Mouse (Mus musculus) gastrocnemius, postnatal 4 days (tissue): Measurements from ENCODE around the gene Abca4. TPM values are rescaled to one million over a fixed set of nuclear protein-coding genes. Genes with fewer than 3 reads are reported as not detected.

Source experiments
- DNase-seq, 2 experiments: peaks; one replicate each; pipeline ENCODE4 v3.0.0; 2021 to 2022; ENCODE audit warnings: low spot score in 2 of 2, mixed read lengths in 2 of 2
- total RNA-seq, 2 experiments: library from RNA; stranded (reverse); gene quantifications; 2 replicates each; pipeline ENCODE4 v1.2.3; 2021

Abca4 gene
- total RNA-seq, 2 experiments from 2014 or later = 1.9 to 2.9 TPM

DNA sequence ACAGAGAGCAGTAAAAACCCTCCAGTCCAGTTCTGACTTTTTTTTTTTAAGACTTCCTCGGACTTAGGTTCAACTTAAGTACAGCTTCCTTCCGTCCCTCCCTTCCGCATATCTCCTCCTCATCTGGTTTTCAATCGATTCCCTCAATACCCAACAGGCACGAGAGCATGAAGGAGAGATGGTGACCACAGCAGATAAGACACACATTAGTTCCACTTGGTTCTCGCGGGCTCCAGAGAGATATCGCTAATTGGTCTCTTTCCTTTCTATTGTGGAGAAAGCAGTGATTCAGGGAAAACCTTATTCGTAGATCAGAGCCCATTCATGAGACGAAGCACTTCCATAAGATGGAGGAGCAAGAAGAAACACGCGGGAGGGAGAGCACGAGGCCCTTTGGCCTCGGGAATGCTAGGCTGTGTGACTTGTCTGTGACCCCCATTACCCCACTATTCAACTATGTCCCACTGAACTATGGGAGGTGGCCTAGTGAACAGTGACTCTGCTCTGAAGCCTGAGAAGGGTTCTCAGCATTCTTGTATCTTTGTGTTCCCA lies 63.5 kb downstream of the Abca4 start:
- DNase-seq = no peak

DNA sequence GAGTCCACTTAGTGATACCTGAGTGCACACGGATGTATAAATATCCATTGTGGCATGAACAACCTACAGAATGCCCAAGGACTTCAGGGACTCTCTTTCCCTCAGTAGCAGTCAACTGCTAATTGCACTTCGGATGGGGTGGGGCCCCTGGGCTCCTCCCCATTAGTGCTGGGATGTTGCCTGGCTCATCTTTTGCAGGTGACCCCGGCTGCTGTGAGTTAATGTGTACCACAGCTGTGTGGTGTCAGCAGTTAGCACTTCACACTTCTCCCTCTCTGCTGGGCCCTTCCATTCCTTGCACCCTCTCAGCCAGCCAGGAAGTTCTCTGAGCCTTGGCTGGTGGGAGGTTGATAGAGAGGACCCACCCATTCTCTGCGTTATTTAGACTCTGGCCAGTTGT lies 65.2 kb downstream of the Abca4 start:
- DNase-seq = no peak

DNA sequence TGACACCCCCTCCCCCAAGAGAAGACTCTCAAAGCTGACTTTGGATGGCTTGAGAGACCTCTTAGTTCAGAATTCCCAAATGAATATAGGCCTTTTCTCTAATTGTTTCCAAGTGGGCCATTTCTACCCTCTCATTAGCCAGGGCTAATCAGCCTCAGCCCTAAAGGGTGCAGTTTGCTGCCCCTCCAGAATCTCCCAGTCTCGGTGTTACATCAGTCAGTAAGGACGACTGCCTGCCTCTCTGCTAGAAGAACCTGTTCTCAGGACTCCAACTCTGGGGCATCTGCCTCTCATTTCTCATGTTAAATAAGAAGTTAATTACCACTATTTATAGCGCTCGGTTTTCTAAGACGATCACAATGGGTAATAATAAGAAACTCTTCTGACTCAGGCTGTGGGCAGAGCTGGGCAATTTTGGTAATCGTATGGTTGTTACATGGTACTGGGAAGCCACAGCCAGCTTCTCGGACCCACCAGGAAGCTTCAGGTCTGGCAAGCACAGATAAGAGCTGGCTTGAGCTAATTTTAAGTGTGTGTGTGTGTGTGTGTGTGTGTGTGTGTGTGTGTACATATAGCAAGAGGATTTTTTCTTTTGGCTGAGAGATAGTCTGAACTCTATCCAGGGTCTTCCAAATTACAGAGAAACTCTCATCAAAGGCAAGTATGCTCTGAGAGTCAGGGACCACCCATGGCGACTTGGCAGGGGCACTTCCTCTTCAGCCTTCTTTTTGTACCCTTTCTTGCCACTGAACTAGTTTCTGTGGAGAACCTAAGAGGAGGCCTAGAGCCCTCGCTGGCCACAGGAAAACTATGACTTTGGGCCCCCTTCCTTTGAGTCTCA lies 67.1 kb downstream of the Abca4 start:
- DNase-seq = no peak

DNA sequence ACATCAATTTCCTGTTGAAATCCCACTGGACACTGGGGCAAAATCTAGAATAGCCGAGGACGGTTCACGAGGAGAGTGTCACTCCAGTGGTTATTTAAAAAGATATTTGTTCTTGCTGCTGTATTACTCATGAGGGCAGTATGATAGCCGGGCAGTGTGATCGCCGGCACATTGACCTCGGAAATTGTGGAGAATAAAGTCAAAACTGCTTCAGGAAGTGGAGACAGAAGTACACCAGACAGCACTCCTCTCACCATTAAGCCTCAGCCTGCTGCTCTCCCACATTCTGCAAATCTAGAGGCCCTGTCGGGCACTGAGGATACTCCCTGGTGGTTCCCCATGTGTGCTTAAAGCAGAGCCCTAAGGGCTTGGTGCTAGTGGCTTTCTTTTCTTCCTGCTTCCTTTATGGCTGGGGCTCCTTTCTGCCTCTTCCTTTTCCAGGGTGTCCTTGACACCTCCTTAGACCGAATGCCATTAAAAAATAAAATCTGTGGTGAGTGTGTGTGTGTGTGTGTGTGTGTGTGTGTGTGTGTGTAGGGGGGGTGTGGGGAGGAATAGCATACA lies 74.5 kb downstream of the Abca4 start:
- DNase-seq = no peak

DNA sequence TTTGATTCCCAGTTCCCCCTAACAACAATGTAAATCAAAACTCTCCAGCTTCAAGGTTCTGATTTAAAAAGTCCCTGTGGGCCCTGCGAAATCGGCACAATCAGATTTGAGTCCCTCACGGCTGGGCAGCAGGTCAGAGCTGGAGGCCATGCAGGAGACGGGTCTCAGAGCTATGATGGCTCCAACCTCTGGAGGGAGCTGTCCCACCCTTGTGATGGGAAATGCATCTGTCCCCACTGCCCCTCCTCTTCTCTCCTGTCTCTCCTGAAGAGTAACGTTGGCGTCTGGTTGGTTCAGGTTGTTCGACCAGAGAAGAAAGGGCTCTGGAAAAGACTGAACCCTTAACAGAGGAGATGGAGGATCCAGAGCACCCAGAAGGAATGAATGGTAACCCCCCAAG lies 75.5 kb downstream of the Abca4 start:
- no peak for DNase-seq

DNA sequence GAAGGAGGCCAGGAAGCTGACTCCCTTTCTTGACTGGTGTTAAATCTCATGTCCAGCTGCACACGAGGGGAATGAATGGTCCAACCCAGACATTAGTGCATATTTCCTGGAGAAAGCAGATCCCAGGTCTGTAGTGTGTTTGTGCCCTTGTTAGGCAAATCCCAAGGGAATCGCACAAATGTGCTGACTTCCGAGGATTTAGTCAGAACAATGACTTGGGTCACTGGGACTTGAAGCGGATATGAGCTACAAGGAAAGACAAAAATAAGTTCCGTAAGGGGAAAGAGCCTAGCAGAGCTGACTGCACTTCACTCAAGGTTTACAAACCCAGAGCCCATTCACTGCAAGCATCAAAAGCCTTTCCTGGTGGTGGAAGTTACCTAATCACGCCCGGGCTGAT lies 76.0 kb downstream of the Abca4 start:
- no peak for DNase-seq

DNA sequence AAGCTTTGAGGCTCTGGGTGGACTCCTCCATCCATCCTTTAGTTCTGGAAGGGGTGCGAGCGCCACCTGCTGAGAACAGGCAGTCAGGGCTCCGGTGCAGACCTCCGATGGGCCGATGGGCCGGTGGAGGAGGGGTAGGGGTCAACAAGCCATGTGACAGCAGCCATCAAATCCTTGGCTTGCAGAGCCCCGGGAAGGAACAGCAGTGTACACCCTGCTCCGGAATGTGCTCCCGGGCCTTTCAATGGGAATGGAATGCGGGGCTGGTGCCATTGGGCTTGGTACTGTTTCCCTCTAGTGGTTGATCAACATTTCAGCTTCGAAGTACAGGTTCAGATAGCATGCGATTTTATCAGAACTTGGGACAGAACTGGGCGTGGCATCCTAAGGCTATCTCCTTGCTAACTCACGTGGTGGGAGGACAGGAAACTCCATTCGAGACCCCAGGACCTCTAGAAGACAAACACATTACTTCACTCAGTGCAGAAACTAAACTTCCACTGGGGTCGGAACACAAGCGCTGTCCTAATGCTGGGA lies 78.0 kb downstream of the Abca4 start:
- peak; percentile 91 to 96 for DNase-seq

DNA sequence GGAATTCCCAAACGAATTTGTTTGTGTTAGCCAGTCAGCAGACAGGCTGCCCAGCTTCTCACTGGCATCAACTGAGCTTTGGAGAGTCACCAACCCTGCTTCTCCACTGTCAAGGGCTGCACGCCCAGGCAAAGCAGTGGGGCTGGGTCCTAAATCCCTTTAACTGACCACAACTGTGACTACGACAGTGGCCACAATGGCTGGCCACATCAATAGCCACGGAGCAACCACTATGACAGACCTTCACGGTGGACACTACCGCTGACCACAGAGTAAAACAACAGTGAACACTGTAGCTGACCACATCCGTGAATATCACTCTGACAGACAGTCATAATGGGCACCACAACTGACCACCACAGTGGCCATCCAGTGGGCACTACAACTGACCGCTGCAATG lies 78.6 kb downstream of the Abca4 start:
- DNase-seq = no peak

DNA sequence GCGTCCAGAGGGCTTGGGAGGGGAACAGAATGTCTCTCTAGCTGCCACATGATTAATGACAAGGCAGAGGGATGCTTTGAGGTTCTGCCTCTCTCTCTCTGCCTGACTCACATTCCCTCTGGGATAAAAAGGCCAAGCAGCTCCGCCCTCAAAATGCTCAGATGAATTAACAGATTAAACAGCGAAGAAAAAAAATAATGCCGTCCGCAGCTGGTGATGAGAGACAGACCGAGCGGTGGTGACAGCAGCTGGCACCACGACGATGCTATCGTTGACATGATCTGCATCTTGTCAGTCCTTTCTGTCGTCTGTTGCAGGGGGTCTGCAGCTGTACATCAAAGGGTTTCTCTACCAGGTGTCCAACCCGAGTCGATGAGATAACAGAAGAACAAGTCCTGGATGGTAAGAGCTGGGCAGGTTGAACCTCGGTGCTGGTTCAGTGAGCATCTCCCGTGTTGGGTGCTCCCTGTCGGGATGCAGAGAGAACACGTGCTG lies 84.8 kb downstream of the Abca4 start:
- DNase-seq = no peak

DNA sequence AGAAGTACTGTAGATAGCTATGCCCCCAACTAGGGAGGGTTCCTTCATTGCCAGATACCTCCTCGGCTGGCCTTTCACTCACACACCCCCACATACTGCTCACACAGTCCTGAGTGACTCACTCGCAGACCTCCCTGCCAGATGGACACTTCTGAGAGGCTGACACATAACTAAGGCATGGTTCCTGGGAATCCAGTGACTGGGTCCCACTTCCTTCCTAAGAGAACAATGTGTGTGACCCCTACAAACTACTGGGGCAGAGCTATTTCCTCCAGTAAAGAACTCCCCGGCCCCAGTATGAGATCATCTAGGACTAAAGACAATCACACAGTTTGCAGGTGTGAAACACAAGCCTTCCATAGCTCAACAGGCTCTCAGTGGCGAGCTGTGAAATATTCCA lies 86.5 kb downstream of the Abca4 start:
- no peak for DNase-seq

DNA sequence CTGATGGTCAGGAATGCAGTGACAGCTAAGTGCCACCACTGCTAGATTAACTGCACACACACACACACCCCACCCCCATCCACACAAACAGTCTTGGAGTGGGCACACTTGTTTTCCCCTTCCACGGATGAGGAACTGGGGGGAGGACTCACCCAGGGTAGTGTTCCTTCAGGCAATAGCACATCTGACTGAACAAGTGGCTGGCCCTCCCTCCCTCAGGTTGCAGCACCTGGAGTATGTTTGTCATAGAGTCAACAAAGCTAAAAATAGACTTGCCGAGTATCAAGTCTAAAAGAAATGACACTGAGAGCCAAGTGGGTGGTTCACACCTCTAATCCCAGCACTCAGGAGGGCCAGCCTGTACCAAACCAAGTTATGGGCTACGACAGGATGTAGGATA lies 87.4 kb downstream of the Abca4 start:
- no peak for DNase-seq

DNA sequence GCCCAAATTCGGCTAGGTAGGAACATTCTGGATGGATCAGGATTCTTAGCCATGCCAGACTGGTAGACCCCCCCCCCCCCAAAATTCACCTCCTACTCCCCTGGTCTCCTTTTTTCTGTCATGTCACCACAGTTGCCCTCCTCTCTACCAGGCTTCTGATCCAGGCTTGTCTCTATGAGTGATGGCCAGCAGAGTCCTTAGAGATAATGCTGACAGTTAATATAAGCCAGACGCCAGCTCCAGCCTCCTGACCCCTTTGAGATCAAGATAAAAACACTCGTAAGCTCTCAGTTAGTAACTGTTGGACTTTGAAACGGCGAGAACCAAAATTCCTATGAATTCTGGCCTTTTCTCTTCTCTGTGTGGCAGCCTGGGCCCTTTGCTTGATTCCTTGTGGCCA lies 89.0 kb downstream of the Abca4 start:
- DNase-seq = no peak

DNA sequence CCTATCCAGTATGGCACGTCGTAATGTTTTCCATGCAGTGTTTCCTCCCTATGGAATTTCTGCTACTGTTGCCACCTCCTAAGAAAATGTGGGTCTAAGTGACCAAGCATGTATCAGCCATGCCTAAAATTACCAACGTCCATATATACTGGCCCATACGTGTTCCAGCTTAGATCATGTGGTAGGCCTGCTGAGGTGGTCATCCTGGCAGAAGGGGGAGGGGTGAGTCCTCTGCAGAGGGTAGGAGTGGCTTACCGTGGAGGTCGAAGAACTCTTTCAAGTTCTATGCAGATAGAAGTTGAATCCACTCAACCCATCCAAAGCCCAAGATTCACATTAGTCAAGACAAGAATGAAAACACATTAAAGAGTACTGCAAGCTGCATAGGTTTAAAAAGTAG lies 89.6 kb downstream of the Abca4 start:
- no peak for DNase-seq

DNA sequence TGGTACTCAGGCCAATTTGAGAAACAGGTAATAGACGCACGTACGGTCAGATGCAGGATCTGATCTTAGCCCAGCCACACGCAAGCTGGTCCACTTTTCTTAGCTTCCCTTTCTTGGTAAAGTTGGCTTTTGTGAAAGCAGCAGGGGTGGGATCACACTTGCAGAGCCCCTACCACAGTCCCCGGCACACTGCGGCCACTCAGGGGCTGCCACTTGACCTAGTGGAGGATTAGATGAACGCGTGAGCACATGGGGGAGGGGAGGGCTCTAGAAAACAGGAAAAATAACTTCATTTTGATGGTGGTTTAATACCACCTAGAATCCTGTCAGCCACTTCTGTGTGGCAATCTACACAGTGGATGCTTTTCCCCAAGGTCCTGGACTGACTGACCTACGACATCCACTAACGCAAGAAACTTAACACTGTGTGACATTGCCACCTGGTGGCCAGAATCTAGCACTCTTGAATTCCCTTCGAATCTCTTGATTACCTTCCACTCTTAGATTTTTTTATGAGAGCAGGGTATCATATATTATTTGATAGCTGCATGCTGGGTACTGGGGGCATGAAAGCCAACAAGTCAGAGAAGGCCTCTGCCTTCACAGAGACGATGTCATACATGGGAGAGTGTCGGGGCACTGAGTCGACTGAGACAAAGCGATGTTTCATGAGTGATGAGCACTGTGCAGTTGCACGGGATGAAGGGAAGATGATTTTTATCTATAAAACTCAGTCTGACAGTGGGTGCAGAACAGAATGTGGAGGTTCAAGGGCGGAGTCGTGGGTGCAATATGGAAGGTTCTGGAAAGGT lies 96.6 kb downstream of the Abca4 start:
- DNase-seq = peak in 1 of 2 experiments; percentile 61

DNA sequence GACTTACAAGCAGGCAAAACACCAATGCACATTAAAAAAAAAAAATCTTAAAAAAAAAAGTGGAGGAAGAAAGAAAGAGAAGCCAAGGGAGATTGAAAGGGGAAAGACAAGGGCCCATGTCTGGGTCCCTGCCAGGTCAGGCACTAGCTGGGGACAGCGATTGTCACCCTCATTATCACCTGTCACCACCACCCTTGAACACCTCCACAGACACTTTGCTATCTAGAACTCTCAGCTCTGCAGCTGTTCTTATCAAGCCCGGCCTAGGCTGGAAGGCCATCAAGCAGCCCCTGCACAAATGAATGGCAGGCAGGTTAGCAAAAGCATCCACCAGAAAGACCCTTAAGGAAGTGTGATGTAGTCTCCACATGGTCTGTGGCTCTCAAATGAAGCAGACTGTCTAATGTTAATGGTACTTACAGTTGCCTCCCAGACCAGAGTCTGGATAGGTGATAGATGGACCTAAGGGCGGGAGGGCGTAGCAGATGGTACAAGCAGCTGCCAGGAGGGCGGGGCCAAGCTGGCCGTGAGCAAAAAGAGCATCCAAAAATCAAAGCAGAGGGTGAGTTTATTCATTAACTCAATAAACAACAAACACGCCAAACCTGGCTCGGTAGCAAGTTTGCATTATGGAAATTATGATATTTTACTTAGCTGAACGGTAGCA lies 98.1 kb downstream of the Abca4 start:
- DNase-seq = no peak

DNA sequence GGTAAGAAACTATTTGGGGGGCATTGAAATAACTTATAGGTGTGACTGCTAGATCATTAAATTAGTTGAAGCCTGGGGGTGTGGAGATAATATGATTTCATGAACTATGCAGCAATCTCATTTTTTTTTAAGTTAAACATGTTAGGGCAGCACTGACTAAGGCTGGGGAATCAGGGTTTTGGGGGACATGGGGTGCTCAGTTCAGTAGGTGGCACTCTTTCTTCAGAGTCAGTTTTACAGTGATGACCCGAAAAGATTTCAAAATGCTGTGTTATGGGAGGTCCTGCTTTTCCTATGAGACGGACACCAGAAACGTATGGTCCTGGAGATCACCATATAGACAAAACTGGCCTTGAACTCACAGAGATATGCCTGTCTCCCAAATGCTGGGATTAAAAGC lies 99.2 kb downstream of the Abca4 start:
- DNase-seq = no peak

DNA sequence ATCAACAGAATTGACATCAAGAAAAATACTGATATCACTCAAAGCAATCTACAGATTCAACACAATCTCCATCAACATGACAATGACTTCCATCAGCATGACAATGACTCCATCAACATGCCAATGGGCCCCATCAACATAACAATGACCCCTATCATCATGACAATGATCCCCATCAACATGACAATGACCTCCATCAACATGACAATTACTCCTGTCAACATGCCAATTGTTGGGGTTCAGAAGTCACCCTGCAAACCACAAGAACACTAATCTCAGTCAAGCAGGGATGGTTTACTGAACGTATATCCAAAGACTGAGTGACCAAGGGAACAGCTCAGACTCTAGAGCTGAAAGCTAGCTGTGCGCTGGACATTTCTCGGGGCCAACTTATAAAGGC lies 101.2 kb downstream of the Abca4 start:
- no peak for DNase-seq

DNA sequence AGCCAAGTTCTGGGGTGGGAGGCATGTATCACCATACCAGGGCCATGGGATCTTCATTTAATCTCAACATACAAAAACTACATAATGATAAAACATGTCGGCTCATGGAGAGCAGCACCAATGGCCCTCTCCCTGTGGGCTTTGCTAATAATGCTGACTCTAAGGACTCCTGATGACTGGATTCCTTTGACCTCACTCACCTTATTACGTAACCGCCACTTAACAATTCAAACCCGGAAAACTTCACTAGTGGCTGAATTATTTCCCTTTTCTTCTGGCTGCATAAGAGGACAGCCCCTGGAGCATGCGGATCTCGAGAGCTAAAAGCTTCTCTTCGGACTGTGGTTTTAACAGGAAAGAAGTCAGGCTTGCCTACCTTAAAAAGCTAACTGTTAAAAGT lies 106.6 kb downstream of the Abca4 start:
- DNase-seq = no peak

DNA sequence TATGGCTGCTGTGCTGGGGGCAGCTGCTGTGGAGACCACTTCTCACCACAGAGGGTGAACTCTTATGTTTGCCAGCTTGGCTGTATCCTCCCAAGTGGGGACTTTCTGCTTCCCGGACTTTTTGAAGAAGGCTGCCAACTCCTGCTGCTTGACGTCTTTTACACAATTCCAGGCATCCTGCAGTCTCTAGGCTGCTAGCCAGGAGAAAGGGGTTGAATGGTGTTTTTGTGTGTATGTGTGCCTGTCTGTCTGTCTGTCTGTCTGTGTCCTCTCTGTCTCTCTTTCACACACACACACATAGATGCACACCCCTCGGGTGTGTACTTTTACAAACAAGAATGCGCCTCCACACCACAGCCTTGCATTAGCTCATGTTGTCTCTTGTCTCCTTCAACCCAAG lies 108.2 kb downstream of the Abca4 start:
- DNase-seq = no peak

DNA sequence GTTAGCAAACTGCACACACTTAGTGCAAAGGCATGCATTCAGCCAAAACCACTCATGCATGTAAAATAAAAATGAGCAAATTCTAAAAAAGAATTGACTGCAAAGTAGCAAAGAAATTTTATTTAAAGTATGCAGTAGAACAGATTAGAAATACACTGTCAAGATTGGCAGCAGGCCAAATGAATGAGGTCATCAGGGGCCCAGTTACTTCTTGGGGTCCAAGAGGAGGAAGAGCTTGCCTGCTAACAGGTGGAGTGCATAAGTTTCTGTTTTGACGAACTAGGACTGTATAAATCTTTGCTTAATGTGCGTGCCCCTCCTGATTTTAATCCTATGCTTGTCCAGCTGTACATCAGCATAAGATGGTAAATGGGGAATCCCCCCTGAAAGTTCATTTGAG lies 109.8 kb downstream of the Abca4 start:
- no peak for DNase-seq

DNA sequence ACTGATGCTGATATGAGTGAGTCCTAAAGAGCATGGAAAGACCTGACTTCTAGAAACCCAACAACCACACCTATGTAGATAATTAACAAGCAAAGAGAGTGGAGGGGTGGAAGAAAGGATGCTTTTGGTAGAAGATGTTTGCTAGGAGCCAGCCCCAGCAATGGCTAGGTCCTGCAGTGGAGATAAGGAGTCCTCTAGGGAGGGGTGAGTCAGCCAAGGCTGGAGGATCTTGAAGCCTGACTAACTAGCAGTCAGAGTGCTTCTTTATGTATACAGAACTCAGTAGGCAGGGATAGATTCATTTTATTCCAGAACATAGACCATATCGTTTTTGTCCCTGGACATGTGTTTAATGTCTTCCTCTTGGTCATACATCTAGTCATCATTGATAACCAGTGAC lies 115.2 kb downstream of the Abca4 start:
- no peak for DNase-seq
